Mouse (Mus musculus): ENCODE results near the gene Pam16.
A peak's percentile ranks its signal among the peaks of the same experiment; 100 is the strongest.

Gene Pam16

GRCm38 (mm10) chr16:4608532-4609059 lies 16.2 kb downstream of the Pam16 start:
- DNase-seq (ENCODE audit: low spot score): no peak

DNA sequence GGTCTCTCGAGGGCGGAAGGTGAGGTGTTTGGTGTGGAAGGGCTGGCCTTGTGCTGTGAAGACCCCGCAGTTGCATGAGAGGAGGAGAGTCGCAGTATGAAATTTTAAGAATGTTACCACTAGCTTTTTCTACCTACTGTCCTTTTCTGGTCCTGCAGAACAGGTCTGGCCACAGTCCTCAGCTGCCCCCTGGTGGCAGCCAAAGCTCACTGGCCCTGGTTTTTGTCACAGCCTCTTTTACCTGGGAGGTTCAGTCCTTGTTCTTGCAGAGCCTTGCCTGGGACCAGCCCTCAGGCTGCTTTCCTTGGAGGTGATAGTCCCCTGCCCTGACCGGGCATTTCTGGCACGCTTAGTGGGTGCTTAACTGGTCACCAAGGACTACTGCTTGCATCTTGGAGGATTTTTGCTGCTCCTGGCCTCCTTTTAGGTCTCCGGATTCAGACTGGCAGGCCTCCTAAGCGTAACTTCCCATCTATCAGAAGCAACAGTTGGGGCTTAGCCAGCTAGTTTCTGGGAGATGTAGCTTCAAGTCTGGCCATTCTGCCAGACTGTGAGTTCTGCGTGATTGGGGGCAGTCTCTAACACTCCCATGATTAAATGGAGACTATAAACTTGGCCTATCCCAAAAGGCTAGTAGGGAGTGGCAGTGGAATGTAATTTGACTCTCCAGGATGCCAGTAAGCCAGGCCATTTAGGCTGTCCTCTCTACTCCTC lies 16.8 kb downstream of the Pam16 start:
- DNase-seq (ENCODE audit: low spot score): peak; percentile 85

- peak; percentile 50 for DNase-seq (ENCODE audit: low spot score)
Observed at GRCm38 (mm10) chr16:4606431-4607084, 18.2 kb downstream of the Pam16 start.

DNA sequence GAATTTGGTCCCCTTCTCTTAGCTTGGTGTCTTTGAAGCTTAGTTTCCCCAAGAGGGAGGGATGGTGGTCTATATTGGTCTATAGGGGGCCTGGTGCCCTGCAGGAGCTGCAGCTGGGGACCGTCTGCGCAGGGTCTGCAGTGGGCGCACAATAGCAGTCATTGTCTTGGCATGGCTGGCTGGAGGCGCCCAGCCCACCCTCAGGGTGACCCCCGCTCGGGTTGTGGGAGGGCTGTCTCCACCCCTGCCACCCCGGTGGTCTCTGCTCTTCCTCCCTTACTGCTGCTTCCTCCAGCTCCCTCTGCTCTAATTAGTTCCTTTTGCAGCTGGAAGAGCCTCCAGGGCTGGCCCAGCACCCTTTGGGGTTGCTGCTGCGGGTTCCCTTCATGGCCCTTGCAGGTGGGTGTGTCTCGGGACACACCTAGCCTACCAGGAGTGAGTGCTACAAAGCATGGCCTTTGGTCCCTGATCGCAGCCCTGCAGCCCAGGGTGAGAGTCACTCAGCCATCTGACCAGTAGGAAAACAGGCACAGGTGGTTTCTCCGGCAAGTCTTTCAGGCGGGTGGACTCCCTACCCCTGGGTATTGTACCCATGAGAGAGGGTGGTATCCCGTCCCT lies 19.2 kb downstream of the Pam16 start:
- DNase-seq (ENCODE audit: low spot score): no peak

- DNase-seq (ENCODE audit: low spot score): no peak
Observed at GRCm38 (mm10) chr16:4604293-4604837, 20.4 kb downstream of the Pam16 start.

GRCm38 (mm10) chr16:4603453-4603837 lies 21.3 kb downstream of the Pam16 start:
- no peak for DNase-seq (ENCODE audit: low spot score)

DNA sequence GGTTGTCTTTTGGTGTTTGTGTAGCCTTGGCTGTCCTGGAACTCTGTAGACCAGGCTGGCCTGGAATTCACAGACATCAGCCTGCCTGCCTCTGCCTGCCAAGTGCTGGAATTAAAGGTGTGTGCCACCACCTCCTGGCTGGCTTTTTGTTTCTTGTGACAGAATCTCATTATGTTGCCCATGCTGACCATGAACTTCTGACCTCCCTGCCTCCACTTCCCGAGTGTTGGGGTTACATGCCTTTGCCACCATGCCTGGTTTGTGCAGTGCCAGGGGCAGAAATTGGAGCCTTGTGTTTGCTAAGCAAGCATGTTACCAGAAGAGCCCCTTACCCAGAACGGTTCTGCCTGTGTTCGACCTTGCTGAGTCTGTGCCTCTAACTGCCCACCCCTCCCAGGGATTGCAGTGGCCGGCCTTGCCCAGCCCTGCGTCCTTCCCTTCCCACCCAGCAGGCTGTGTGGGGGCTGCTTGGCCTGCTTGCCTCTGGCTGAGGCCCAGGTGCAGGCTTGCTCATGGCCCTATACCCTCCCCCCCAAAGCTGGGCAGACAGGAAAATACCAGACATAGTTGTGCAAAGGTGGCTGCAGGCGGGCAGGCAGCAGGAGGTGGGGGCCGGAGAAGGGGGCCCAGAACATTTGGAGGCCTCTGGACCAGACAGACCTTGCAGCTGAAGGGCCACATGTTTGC lies 21.9 kb downstream of the Pam16 start:
- peak; percentile 45 for DNase-seq (ENCODE audit: low spot score)

DNA sequence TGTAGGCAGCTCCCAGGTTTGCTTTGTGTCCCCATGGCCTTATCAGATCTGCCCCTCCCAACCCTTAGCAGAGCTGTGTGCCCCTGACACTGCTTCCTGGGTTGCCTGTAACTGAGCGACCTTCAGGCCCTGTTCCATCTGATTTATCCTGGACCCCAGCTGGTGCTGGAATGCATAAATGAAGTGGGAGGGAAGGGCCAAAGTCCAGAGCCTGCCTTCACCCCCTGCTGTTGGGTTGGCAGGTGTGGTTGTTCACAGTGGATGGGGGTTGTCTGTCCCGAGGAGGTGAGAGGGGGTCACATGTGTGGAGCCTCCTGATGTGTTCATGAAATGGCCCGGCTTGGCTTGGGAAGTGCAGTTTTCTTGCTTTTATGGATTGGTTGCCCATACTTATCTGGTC lies 22.6 kb downstream of the Pam16 start:
- DNase-seq (ENCODE audit: low spot score): no peak

DNA sequence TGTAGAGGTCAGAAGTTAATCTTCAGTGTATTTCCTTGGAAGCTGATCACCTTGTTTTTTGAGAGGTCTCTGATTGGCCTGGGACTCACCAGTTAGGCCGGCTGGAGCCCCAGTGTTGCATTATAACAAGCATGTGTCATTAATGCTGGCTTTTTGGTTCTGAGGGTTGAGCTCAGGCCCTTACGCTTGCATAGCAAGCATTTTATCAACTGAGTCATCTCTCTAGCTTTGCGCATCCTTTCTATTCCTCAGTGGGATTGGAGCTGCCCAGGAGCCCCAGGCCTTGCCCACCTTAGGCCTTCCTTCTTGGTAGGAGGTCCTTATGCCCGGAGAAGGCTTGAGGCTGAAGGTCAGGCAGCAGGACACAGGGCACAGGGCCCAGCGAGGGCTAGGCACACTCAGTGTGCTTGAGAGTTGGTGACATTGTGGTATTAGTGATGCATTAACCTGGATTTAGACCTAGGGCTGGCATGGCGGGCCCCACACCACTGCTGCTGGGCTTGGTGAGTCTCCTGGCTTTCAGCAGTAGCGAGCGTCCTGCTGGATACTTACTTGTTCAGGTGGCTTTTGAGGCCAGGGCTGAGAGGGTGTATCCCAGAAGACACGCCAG lies 24.0 kb downstream of the Pam16 start:
- no peak for DNase-seq (ENCODE audit: low spot score)

DNA sequence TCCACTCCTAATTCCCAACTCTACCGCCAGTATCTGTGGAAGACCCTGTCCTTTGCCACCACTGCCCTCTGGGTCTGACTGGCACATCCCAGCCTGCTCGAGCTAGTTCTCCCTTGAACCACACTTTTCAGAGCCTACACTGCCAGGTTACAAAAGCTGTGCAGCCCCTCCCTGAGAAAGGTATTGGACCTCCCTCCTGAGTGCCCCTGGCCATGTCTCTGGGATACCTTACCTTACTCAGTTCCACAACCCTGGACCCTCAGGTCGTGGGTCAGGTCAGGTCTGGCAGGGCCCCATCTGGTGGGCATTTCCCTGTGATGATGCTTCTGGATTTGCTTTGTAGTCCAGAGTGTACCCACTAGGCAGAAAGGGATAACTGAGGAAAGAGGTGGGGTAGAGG lies 25.2 kb downstream of the Pam16 start:
- DNase-seq (ENCODE audit: low spot score): no peak

GRCm38 (mm10) chr16:4598891-4599543 lies 25.8 kb downstream of the Pam16 start:
- DNase-seq (ENCODE audit: low spot score): no peak

DNA sequence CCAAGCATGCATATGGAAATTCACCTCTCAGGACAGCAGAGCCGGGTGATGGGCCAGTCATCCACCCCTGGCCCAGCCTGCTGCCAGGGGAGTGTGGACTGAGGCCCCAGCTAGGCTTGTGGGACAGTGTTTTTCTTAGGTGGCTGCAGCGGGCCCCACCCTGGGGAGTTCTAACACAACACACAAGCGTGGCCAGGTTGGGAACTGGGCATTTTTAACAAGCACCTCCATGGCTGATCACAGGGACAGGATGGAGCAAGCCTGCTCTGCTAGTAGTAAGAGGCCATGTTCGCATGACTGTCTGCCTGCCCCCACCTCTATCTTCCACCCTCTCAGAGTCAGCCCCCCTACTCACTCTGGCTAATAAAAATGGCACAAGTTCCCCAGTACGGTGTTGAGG lies 26.7 kb downstream of the Pam16 start:
- no peak for DNase-seq (ENCODE audit: low spot score)

DNA sequence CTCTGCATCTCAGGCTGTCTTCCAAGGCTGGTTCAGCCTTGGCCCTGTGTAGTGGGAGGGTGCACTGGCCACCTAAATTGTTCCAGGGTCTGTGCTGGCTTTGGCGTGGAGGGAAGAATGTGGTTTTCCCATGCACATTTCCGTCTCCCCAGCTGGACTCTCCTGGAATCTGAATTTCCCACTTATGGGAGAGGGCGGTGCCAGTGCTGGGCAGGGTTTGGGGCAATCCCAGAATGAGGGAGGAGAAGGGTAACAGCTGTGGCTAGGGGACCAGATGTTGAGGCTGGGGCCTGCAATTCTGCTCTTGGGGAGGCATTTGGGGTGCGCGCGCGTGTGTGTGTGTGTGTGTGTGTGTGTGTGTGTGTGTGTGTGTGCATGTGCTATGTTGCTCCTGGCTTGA lies 27.5 kb downstream of the Pam16 start:
- no peak for DNase-seq (ENCODE audit: low spot score)

- no peak for DNase-seq (ENCODE audit: low spot score)
Observed at GRCm38 (mm10) chr16:4596836-4597235, 28.0 kb downstream of the Pam16 start.

GRCm38 (mm10) chr16:4596141-4596728 lies 28.6 kb downstream of the Pam16 start:
- no peak for DNase-seq (ENCODE audit: low spot score)

DNA sequence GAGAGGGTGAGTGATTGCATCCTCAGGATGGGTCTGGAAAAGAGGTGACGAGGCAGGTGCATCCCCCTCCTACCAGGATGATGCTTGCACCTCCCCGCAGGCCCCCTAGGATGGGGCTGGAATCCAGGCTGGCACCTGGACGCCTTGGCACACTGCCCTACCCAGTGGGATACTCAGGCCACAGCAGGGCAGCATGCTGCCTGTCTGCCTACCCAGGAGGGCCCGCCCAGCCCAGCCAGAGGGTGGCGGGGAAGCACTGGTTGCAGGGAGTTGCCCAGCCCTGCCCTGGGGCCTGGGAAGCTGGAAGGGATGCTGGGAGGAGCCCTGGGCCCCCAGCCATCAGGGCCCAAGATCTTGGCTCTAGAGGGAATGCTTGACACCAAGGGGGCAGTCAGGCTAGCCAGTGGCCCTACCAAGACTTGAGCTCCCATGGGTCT lies 29.2 kb downstream of the Pam16 start:
- peak; percentile 58 for DNase-seq (ENCODE audit: low spot score)

DNA sequence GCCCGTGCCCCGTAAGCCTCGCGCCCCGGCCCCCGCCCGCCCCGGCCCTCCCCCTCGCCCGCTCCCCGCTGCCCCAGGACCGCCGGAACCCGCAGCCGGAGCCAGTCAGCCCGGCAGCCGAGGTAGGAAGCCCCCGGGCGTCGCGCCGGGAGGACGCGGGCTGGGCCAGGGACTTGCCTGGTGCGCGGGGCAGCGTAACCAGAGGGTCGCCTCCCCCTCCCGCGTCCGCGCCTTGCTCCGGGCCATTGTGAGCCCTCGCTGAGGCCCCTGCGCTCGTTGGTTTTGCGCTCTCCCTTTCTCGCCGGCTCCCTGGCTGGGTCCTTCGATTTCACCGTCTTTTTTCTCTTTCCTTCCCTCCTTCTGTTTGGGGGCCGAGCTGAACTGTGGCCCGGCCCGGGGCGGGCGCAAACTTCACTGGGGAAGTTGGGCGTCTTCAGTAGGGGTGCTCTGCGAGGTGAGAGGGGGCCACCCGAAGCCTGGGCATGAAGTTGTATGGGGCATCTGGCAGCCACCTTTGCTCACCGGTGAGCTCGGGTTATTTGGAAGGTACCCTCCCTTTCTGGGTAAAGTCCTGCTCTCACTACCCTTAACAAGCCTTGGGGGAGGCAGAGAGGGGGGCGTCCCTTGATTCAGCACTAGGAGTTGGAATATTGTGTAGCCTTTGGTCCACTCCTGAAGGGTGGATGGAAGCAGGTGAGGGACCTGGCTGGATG lies 29.8 kb downstream of the Pam16 start:
- no peak for DNase-seq (ENCODE audit: low spot score)

DNA sequence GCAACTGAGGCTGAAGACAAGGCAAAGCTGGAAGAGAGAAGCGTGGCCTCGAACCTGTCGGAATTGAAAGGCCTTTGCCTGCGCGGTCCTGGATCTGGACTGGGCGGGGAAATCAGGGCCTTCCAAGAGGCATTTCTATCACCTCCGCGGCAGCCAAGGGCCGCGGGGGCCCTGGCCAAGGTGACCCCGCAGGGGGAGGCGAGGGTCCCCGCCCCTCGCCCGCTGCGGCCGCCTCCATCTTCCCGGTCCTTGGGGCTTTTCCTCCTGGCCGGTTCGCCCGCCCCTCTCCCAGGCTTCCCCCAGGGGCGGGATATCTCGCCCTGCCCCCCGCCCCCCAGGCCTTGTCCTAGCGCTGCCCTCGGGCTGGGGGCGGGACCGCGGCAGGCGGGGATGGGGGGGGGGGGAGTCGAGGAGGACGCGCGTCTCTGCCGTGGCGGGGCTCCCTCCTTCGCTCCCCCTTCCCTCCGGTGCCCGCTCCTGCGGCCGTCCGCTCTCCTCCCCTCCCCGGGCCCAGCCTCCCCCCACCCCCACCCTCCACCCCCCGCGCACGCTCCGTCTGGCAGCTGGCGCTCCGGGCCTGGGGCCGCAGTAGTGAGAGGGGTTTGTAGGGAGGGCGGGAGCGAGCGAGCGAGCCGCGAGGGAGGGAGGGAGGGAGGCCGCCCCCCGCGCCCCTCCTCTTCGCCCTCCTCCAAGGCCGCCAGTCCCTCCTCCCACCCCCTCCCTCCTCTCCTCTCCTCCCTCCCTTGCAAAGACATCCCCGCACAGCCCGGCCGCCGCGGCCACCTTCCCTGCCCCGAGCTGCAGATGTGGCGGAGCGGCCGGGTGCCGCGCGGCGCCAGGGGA lies 30.6 kb downstream of the Pam16 start, which contains the start of gene Glis2:
TSS of gene Glis2 (plus strand) at position 743 of the 843 bp plus-strand sequence.
- peak; percentile 57 for DNase-seq (ENCODE audit: low spot score)

Data from urinary bladder, postnatal 14 days (tissue).